Mouse (Mus musculus): Measurements from ENCODE around the gene Frem1. TPM values are rescaled to one million over a fixed set of nuclear protein-coding genes. Genes with fewer than 3 reads are reported as not detected.

The Frem1 gene
- total RNA-seq, 2 experiments from 2014 or later: 1.7 to 2.4 TPM

DNA sequence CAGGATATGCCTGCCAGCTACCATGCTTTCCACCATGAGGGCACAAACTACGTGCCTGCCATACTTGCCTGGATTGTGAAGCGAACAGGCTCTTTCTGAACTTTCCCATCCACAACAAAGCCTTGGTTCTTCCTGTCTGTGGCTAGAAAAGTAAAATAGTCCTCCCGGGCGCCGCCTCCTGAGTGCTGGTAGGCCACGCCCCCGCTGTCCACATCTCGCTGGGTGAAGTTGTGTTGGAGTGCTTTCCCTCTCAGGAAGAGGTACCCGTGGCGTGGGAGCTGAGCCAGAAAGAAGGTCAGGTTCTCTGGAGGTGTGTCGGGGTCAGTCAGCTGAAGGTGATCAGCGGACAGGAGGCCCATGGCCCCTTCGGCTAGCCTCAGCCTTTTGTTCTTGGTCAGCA lies 111.9 kb downstream of the Frem1 start:
- no peak for DNase-seq (ENCODE audit: low spot score in 2 of 2)

GRCm38 (mm10) chr4:82934308-82934707 lies 117.8 kb downstream of the Frem1 start:
- DNase-seq (ENCODE audit: low spot score in 2 of 2): peak in 1 of 2 experiments; percentile 10

- peak; percentile 83 to 89 for DNase-seq (ENCODE audit: low spot score in 2 of 2)
Measured at GRCm38 (mm10) chr4:82933698-82934210, 118.4 kb downstream of the Frem1 start.

GRCm38 (mm10) chr4:82930079-82930478 lies 122.1 kb downstream of the Frem1 start:
- no peak for DNase-seq (ENCODE audit: low spot score in 2 of 2)

DNA sequence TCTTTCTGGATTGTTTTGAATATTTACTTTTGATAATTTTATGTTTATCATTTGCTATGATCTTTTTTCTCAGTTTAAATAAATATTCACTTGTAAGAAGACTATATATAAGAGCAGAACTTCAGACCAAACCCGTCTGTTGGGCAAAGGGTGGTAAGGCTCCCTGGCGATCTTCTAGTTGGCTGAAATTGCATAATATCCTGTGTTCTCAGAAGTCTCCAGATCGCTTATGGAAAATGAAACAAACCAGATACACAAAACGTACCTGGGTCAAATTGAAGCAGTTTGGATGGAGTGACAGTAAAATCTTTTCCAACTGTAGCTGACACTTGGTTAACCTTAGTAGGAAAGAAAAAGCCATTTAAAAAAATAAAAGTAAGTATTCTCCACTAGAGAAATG lies 130.2 kb downstream of the Frem1 start:
- DNase-seq (ENCODE audit: low spot score in 2 of 2): no peak

DNA sequence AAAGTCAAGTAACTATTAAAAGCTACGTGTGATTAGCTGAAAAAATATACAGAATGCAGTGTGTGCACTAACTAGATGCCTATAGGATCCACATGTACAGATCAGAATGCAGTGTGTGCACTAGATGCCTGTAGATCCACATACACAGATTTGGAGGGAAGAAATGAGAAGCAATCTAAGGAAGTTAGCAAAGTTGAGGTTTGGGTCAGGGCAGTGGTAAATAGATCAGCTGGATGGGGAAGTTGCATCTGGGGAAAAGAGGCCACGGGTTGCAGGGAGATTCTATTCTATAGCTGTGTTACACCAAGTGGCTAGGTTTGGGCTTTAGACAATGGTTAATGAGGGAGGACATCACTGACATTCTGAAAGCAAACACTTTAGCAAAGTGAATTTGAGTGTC lies 133.5 kb downstream of the Frem1 start:
- DNase-seq (ENCODE audit: low spot score in 2 of 2): no peak

- no peak for DNase-seq (ENCODE audit: low spot score in 2 of 2)
Measured at GRCm38 (mm10) chr4:82916678-82917050, 135.5 kb downstream of the Frem1 start.

DNA sequence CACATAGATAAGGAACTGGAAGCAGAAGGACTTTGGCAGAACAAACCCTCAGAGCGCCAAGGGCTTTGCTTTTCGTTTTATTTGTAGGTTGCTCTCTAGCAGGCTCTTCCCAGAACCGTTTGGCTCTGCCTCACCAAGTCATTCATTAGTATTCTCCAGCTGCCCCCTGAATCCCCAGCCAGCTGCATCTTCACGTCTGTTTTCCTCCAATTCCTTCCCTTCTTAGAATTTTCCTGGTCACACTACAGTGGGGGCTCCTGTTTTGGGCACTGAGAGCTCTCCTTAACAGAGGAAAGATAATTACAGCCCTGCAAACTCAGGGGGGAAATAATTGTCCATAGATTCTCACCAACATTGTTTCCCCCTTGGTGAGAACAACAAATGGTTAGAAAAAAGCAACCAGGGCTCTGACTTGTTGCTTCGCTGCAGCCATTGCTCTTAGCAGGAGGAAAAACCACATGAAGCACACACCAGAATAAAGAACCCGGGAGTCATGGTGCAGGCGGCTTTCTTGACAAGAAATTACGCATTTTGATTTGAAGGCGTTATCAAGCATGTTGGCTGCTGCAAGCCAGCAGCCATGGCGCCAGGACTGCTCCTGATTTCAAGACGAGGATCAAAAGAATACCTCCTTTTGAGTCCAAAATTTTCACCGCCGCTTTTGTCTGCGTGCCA lies 136.0 kb downstream of the Frem1 start:
- no peak for DNase-seq (ENCODE audit: low spot score in 2 of 2)

- DNase-seq (ENCODE audit: low spot score in 2 of 2): no peak
Measured at GRCm38 (mm10) chr4:82915576-82915975, 136.6 kb downstream of the Frem1 start.

- DNase-seq (ENCODE audit: low spot score in 2 of 2): no peak
Measured at GRCm38 (mm10) chr4:82914601-82915143, 137.5 kb downstream of the Frem1 start.

DNA sequence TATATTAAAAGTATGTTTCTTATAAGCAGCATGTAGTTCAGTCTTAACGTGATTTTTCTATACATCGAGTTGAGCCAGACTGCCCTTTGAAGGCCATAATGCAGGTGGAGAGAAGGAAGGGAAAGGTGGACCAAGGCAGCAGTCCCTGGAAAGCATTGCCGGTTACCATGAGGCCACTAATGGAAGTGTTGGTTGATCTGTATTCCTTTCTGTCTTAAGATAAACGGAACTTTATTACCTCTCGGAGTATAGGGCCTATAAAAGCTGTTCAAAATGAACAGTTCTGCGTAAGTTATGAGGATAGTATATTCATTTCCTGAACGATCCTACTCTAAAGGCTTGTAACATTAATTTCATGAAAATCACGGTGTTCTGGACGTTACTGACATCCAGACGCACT lies 156.9 kb downstream of the Frem1 start:
- DNase-seq (ENCODE audit: low spot score in 2 of 2): no peak

DNA sequence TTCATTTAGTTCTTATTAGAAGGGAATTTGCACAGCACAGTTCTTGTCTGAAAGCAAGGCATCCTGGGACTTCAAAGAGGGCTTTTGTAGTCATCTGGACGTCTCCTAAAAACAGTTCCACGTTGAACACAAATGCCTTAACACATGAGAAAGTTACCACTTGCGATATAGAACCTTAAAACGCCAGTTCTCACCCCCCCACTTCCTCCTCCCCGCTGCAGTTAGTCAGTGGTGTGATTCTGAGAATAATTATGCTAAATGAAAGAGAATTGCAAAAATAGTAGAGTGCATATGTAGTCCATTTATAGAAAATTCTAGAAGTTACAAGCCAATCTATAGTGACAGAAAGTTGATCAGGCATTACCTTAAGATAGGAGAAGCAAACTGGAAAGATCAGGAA lies 159.9 kb downstream of the Frem1 start:
- DNase-seq (ENCODE audit: low spot score in 2 of 2): no peak

DNA sequence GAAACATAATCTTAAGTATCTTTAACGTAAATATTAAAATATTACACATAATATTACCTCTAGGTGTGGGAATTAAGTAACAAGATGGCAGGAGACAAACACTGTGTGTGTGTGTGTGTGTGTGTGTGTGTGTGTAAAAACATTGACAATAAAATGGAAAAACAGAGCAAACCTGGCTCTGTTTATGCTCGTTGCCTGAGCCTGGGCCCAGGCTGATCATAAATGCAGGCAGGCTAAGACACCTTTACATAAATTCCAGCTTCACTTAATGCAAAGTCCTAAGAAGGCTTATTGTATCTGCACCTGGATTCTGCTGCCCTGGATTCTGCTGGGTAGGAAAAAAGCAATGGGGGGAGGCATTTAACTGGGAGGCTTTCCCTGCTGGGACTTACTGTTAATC lies 160.6 kb downstream of the Frem1 start:
- no peak for DNase-seq (ENCODE audit: low spot score in 2 of 2)

DNA sequence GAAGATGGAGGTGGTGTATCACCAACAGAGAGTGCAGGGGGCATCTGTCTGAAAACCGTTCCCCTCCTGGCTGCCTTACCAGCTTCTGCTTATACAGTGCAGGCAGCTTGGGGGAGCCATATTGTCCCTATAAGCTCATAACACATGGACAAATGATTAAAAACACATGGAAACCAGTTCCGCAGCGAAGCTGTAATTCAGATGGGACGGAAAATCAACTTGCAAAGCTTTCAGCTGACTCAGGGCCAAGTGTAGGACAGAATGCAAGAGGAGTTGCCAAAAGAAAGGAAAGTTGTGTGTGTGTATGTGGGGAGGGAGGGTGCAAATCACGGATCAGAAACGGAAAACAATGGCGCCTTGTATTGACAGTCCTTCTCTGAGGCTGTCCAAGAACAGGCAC lies 161.1 kb downstream of the Frem1 start:
- no peak for DNase-seq (ENCODE audit: low spot score in 2 of 2)

DNA sequence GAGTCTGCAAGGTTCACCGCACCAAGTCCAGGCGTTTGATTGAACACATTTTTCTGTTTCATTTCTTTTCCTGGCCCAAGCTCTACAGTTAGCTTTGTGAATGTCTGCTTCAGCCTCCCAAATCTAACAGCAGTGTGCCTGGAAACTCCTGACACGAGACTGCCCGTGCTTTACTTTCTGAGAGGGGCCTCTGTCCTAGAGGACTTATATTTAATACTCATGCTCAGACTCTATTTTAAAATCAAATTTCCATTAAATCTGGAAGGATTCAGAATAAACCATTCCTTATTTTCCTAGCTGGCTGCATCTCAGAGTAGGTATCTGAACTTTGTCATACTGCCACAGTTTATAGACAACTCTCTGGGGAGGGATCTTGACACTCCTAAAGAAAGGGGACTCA lies 161.6 kb downstream of the Frem1 start:
- DNase-seq (ENCODE audit: low spot score in 2 of 2): no peak

DNA sequence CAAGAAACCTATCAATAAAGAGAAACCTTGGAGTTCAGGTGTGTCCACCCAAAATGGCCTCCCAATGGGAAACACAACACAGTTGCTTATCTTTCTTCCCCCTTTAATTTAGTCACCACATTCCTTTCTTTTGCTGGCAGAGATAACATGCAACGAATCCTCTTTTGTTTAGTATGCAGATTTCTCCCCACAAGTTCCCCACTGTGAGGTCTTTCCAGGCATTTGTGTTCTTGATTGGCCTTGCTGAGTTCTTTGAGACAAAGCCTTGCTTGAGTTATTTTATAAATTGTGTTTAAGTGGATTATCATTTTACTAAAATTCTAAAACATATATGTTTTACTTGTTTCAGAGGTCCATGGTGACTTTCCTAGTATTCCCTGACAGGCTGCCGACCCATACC lies 166.0 kb downstream of the Frem1 start:
- no peak for DNase-seq (ENCODE audit: low spot score in 2 of 2)

DNA sequence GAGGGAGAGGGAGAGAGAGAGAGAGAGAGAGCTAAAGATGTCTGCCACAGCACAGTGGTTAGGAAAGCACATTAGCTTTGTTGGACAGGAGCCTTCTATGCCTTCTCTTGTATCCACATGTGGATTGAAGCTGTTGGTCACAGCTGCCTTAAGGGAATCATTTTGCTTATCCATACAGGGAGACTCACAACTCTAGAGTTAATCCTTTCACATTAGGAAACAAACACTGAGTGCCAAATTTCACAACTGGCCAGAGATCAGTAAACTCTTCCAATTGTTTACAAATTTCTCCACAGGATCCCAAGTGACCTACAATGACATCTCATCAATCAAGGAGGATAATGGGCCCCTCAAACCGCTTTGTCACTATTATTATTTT lies 166.6 kb downstream of the Frem1 start:
- DNase-seq (ENCODE audit: low spot score in 2 of 2): no peak

DNA sequence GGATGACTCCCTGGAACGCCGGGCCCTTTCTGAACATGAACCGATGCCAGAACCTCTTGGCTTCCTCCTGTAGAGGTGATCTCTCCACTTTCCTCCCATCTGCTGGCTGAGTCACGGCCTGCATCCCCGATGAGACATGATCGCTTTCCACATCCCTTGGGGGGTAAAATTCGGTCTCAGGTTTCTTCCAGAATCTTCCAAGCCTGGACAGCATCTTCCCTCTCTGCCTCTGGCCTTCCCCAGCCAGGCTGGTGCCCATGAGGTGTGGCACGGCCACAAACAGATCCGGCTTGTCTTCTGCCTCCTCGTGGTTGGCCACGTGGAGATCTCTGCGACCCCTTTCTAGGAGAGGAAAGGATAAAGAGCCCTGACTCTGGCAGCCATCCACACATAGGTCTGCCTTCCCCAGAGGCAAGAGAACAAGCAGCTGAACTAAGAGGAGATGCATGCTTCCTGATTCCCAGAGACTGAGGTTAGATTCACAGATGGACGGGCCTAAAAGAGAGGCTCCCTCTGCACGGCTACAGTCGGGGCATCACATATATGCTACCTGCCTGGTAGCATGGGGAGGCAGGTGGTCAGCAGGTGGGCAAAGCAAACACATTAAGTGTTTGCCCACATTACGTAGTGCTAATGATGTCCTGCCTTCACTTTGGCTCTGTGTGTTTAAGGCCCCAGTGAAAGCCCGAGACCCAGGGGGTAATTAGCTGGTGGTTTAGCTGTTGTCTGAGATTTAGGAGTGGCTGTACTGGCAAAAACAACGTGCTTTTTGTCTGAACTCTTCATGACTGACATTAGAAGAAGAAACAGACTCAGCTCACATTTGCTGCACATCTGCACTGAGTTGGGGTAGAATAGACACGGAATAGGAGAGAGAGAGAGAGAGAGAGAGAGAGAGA lies 167.3 kb downstream of the Frem1 start, which contains the start of gene Cer1:
Gene Cer1, minus strand, starts transcription at position 513 of the 899 bp plus-strand sequence.
- no peak for DNase-seq (ENCODE audit: low spot score in 2 of 2)

DNA sequence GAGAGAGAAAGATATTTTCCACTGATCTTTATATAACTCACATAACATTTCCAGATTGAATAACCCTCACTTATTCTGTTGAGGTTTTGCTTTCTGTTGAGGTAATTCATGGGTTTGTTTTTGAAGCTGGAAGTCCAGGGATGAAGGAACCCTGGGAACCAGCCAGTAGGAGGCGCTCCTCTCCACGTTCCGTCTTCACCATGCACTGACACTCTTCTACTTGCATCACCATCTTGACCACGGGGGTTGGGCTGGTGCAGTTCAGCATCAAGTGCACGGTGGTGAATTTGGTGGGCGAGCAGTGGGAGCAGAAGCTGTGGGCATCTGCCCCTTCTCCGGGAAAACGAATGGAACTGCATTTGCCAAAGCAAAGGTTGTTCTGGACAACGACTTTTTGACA lies 169.6 kb downstream of the Frem1 start:
- DNase-seq (ENCODE audit: low spot score in 2 of 2): no peak

- DNase-seq (ENCODE audit: low spot score in 2 of 2): no peak
Measured at GRCm38 (mm10) chr4:82881366-82881765, 170.8 kb downstream of the Frem1 start.

GRCm38 (mm10) chr4:82880243-82880642 lies 171.9 kb downstream of the Frem1 start:
- DNase-seq (ENCODE audit: low spot score in 2 of 2): no peak

DNA sequence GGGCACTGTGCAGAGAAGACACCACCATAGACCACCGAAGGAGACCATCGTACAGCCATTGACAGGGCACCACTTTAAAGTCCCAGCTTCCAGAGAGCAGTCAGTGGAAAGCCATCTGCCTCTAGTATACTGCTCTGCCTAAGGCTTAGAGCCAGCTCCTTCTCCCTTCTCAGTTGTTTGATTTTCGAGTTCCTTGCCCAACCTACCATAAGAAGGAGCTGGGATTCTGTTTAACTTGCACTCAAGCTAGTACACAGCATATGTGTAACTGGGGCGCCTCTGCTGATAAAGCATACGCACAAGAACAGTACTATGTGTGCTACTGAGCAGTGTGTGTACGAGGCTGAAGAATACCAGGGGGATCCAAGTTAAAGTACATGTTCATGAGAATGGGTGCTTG lies 173.0 kb downstream of the Frem1 start:
- no peak for DNase-seq (ENCODE audit: low spot score in 2 of 2)
